Mouse (Mus musculus) lung, postnatal 0 days (tissue): ENCODE results near the gene Mfsd14a. TPM values are rescaled to one million over a fixed set of nuclear protein-coding genes. Genes with fewer than 3 reads are reported as not detected.

Experiments used
- ATAC-seq: fragments of 200-750 bp; cut with Nextera tagmentation; 2 replicates; pipeline ENCODE4 v1.8.0; 2017; ENCODE audit warnings: moderate library complexity
- DNase-seq: peaks from one replicate; pipeline ENCODE4 v3.0.0-alpha.2; 2016; ENCODE audit warnings: low spot score
- H3K27ac ChIP-seq: fragments of 300-500 bp; sonication (generic); 2 replicates; pipeline ENCODE4 v1.5.1; 2014; ENCODE audit warnings: antibody characterized with exemption, mild to moderate bottlenecking, low read length, mixed read lengths
- H3K27me3 ChIP-seq: fragments of 300-500 bp; sonication (generic); replicated peaks from 2 replicates; pipeline ENCODE4 v1.6.1; 2014; ENCODE audit warnings: low read length, mixed read lengths; ENCODE audit not compliant: insufficient read depth
- H3K36me3 ChIP-seq: fragments of 300-500 bp; sonication (generic); 2 replicates; pipeline ENCODE4 v1.6.1; 2014; ENCODE audit warnings: low read length, mixed read lengths; ENCODE audit not compliant: insufficient read depth
- H3K4me1 ChIP-seq: fragments of 300-500 bp; sonication (generic); 2 replicates; pipeline ENCODE4 v1.6.1; 2014; ENCODE audit warnings: antibody characterized with exemption, low read depth, low read length, mixed read lengths; ENCODE audit not compliant: insufficient read depth
- H3K4me2 ChIP-seq: fragments of 300-500 bp; sonication (generic); replicated peaks from 2 replicates; pipeline ENCODE4 v1.6.1; 2014; ENCODE audit warnings: low read depth, mild to moderate bottlenecking, low read length, moderate library complexity, mixed read lengths
- H3K4me3 ChIP-seq: fragments of 300-500 bp; sonication (generic); 2 replicates; pipeline ENCODE4 v1.5.1; 2014; ENCODE audit warnings: low read depth, low read length
- H3K9ac ChIP-seq: fragments of 300-500 bp; sonication (generic); replicated peaks from 2 replicates; pipeline ENCODE4 v1.6.1; 2014; ENCODE audit warnings: low read depth, mild to moderate bottlenecking
- H3K9me3 ChIP-seq: fragments of 300-500 bp; sonication (generic); 2 replicates; pipeline ENCODE4 v1.6.1; 2016; ENCODE audit warnings: low read length, mixed read lengths
- CTCF ChIP-seq: IDR thresholded peaks from 2 replicates; pipeline ENCODE4 v1.5.1; 2016; ENCODE audit warnings: antibody characterized with exemption, mild to moderate bottlenecking
- EP300 ChIP-seq: IDR thresholded peaks from 2 replicates; pipeline ENCODE4 v1.6.1; 2016; ENCODE audit warnings: antibody characterized with exemption, mild to moderate bottlenecking, control low read depth
- WGBS: fragments of 180-500 bp; shearing (Covaris S2); extraction: QIAGEN DNeasy Blood & Tissue Kit; methylation state at CpG from one replicate; pipeline ENCODE4 v1.1.7; 2014; 5-methylcytosine and 5-hydroxymethylcytosine counted together
- polyA plus RNA-seq: library from polyadenylated mRNA; unstranded; fragments of >200 nt; fragmentation: Nextera tagmentation; extraction: Ambion mirVana; gene quantifications from 2 replicates; pipeline ENCODE4 v1.2.1, GENCODE M21; 2015

The Mfsd14a gene
- polyA plus RNA-seq, 1 experiment from 2014 or later: 70.4 TPM

- no peak for TF ChIP-seq EP300
- no peak for TF ChIP-seq CTCF
- Histone ChIP-seq H3K9me3 (no peaks in the 10 kb centered on the region), H3K27me3 (no peaks in the 10 kb centered on the region), H3K4me2 (no peak overlapping the region), H3K4me1 (no peaks in the 10 kb centered on the region), H3K27ac (no peak overlapping the region), H3K36me3 (peaks cover 44% of the 10 kb centered on the region), H3K4me3 (no peak overlapping the region), H3K9ac (no peak overlapping the region)
- DNase-seq (no peak), ATAC-seq (no peak)
- WGBS: 93% methylated on average over 6 of the region's 6 CpGs
These were observed 20.6 kb downstream of the Mfsd14a start for GRCm38 (mm10) chr3:116641811-116642371.

- Histone ChIP-seq H3K9ac (no peak overlapping the region), H3K36me3 (peaks cover 33% of the 10 kb centered on the region), H3K27me3 (no peaks in the 10 kb centered on the region), H3K27ac (no peak overlapping the region), H3K9me3 (no peaks in the 10 kb centered on the region), H3K4me3 (no peak overlapping the region), H3K4me2 (no peak overlapping the region), H3K4me1 (no peaks in the 10 kb centered on the region)
- 80% methylated on average over 1 of the region's 1 CpGs for WGBS
- ATAC-seq (no peak), DNase-seq (no peak)
- TF ChIP-seq EP300 (no peak), CTCF (no peak)
These were observed 22.5 kb downstream of the Mfsd14a start for GRCm38 (mm10) chr3:116640024-116640423.

- Histone ChIP-seq H3K27ac (no peak overlapping the region), H3K4me3 (no peak overlapping the region), H3K27me3 (no peaks in the 10 kb centered on the region), H3K4me1 (no peaks in the 10 kb centered on the region), H3K9ac (no peak overlapping the region), H3K4me2 (no peak overlapping the region), H3K9me3 (no peaks in the 10 kb centered on the region), H3K36me3 (peaks cover 47% of the 10 kb centered on the region)
- DNase-seq (no peak), ATAC-seq (no peak)
- no peak for TF ChIP-seq EP300
- no peak for TF ChIP-seq CTCF
- 84% methylated on average over 7 of the region's 7 CpGs for WGBS
These were observed 23.9 kb downstream of the Mfsd14a start for GRCm38 (mm10) chr3:116638572-116638971.

- Histone ChIP-seq H3K9me3 (no peaks in the 10 kb centered on the region), H3K36me3 (peaks cover 50% of the 10 kb centered on the region), H3K4me2 (no peak overlapping the region), H3K9ac (no peak overlapping the region), H3K4me3 (no peak overlapping the region), H3K27me3 (no peaks in the 10 kb centered on the region), H3K27ac (no peak overlapping the region), H3K4me1 (no peaks in the 10 kb centered on the region)
- no peak for TF ChIP-seq EP300
- no peak for DNase-seq
- ATAC-seq: no peak
- WGBS: 84% methylated on average over 9 of the region's 9 CpGs
These were observed 24.6 kb downstream of the Mfsd14a start for GRCm38 (mm10) chr3:116637693-116638476.

- Histone ChIP-seq H3K27ac (no peak overlapping the region), H3K27me3 (no peaks in the 10 kb centered on the region), H3K9me3 (no peaks in the 10 kb centered on the region), H3K4me1 (no peaks in the 10 kb centered on the region), H3K4me2 (no peak overlapping the region), H3K36me3 (peaks cover 42% of the 10 kb centered on the region), H3K4me3 (no peak overlapping the region), H3K9ac (no peak overlapping the region)
- DNase-seq (no peak), ATAC-seq (no peak)
- WGBS: 60% methylated on average over 5 of the region's 5 CpGs
- no peak for TF ChIP-seq EP300
- no peak for TF ChIP-seq CTCF
These were observed 26.7 kb downstream of the Mfsd14a start for GRCm38 (mm10) chr3:116635799-116636198.

GRCm38 (mm10) chr3:116634853-116635252 is 27.6 kb downstream of the Mfsd14a start:
- no peaks in the 10 kb centered on the region for H3K9me3 ChIP-seq
- H3K4me2 ChIP-seq: no peak overlapping the region
- no peak overlapping the region for H3K27ac ChIP-seq
- TF ChIP-seq EP300 (no peak), CTCF (no peak)
- peaks cover 35% of the 10 kb centered on the region for H3K36me3 ChIP-seq
- WGBS: 88% methylated on average over 8 of the region's 8 CpGs
- H3K4me1 ChIP-seq: no peaks in the 10 kb centered on the region
- ATAC-seq (no peak), DNase-seq (no peak)
- no peak overlapping the region for H3K4me3 ChIP-seq
- no peak overlapping the region for H3K9ac ChIP-seq
- no peaks in the 10 kb centered on the region for H3K27me3 ChIP-seq
